ENCODE assay signal across 10 mouse cellular contexts in the genomic region with DNA sequence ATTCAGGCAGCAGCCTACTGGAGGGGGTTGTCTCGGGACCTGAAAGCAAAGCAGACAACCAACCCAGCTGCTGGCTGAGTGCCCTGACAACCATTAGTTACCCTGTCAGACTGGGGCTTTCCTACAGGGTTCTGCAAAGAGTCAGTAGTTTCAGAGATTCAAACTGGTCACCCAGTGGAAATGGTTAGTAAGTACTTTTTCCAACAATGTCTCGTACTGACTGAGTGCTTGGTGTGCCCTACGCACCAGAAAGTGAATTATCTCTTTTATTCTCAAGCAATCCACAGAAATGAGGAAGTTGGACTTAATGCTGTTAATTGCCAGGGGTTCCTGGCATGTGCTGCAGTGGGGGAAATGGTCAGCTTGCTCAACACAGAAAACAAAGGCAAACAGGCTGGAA. TPM values are rescaled to one million over a fixed set of nuclear protein-coding genes. Genes with fewer than 3 reads are reported as not detected.
DNase-seq lines count a peak whose midpoint lies in the region; ATAC-seq and TF ChIP-seq lines count a peak whose summit lies in the region.
"Had no signal": no experiment of that assay in that cellular context is flagged by ENCODE, and none has a peak within 500 bp of the region (broad histone marks: within the 10 kb centered on the region; RNA-seq: fewer than 3 reads in every experiment).

No protein-coding gene starts in this region.

- H3K9me3 ChIP-seq in heart, embryonic 10.5 days = no peaks in the 10 kb centered on the region
- H3K9me3 ChIP-seq: limb, embryonic 12.5 days had no signal

- ATAC-seq in inflammation-experienced regulatory T-cells, adult 6 months = peak; percentile 76
- no peak for ATAC-seq in activated CD4-positive, CD25-positive, alpha-beta regulatory T cell, adult 4 months

- TF ChIP-seq CTCF in spleen, adult 2 months (IDR thresholded peaks at IDR 0.05; ENCODE audit: extremely low read depth, insufficient read depth, insufficient read length, insufficient replicate concordance) = no peak

- H3K4me1 ChIP-seq in heart, embryonic 10.5 days = peaks cover 10% of the 10 kb centered on the region
- H3K4me1 ChIP-seq in spleen, adult 2 months (ENCODE audit: control insufficient read depth, insufficient read depth, insufficient read length) = peaks cover 3% of the 10 kb centered on the region; the same call in 1 of the 2 replicates
- H3K4me1 ChIP-seq: limb, embryonic 12.5 days had no signal

- no peaks in the 10 kb centered on the region for H3K27me3 ChIP-seq in heart, embryonic 10.5 days (ENCODE audit: insufficient read depth, poor library complexity, severe bottlenecking)
- no peaks in the 10 kb centered on the region for H3K27me3 ChIP-seq in spleen, adult 2 months (ENCODE audit: control insufficient read depth, insufficient read depth, low read length)
- H3K27me3 ChIP-seq: limb, embryonic 12.5 days had no signal

- H3K4me3 ChIP-seq in heart, embryonic 10.5 days = no peak overlapping the region
- H3K4me3 ChIP-seq in spleen, adult 2 months (ENCODE audit: extremely low read depth, insufficient read depth, insufficient read length) = no peak overlapping the region
- H3K4me3 ChIP-seq: erythroblast, embryonic 14.5 days; limb, embryonic 12.5 days had no signal

- no peaks in the 10 kb centered on the region for H3K36me3 ChIP-seq in heart, embryonic 10.5 days
- H3K36me3 ChIP-seq in spleen, adult 2 months (ENCODE audit: control insufficient read depth, insufficient read depth, low read length) = no peaks in the 10 kb centered on the region
- H3K36me3 ChIP-seq: limb, embryonic 12.5 days had no signal

- WGBS in heart, embryonic 10.5 days = 58% methylated on average over 3 of the region's 3 CpGs
- WGBS in spleen, adult 2 months = 14% methylated on average over 3 of the region's 3 CpGs

- H3K27ac ChIP-seq in heart, embryonic 10.5 days = no peak overlapping the region
- H3K27ac ChIP-seq in spleen, adult 2 months (ENCODE audit: insufficient read depth, low read length) = peak overlapping the region; percentile 15
- H3K27ac ChIP-seq: limb, embryonic 12.5 days had no signal

- peak; percentile 52 for DNase-seq in heart, postnatal 4 days
- no peak for DNase-seq in heart, embryonic 10.5 days (ENCODE audit: low spot score)
- DNase-seq in spleen, adult 2 months (ENCODE audit: low read depth in 1 of 2, low spot score in 2 of 2) = no peak
- DNase-seq in spleen, adult 12 weeks (ENCODE audit: low spot score) = no peak
- peak; percentile 31 for DNase-seq in thymus, postnatal 14 days
- DNase-seq in cerebellum, postnatal 36 days = no peak

- no peak for TF ChIP-seq POLR2A in spleen, adult 2 months (IDR thresholded peaks at IDR 0.05; ENCODE audit: low read depth, low read length)

RNA-seq across cellular contexts. Expression of gene Stxbp3, which starts 10.2 kb away (rescaled TPM):
- 10 to 100 TPM; 30.6 to 31.7 TPM for total RNA-seq in heart, postnatal 4 days (2021)
- polyA plus RNA-seq in heart, embryonic 10.5 days (2016; fragmentation: Nextera tagmentation; extraction: Ambion mirVana) = 29.4 and 30.8 TPM in 2 replicates
- 6.0 and 6.9 TPM in 2 replicates for polyA plus RNA-seq in spleen, adult 2 months (2012; rRNA removed)
- 10 to 100 TPM; 72.7 to 91.3 (median 78.2) TPM for polyA plus RNA-seq in inflammation-experienced regulatory T-cells, adult 6 months (2017; shearing (Covaris generic))
- polyA plus RNA-seq in activated CD4-positive, CD25-positive, alpha-beta regulatory T cell, adult 4 months (2017; shearing (Covaris generic)) = 10 to 100 TPM; 58.1 to 69.1 TPM

RNA-seq across cellular contexts. Expression of gene Fndc7, which starts 39.3 kb away (rescaled TPM):
- under 1 TPM; 0.09 to 0.14 TPM for total RNA-seq in heart, postnatal 4 days (2021)
- 0.21 and 0.26 TPM in 2 replicates for polyA plus RNA-seq in heart, embryonic 10.5 days (2016; fragmentation: Nextera tagmentation; extraction: Ambion mirVana)
- 1.7 and 2.0 TPM in 2 replicates for polyA plus RNA-seq in spleen, adult 2 months (2012; rRNA removed)
- under 1 TPM in 1 of 3 experiments, not detected in 2; 0.21 TPM for polyA plus RNA-seq in inflammation-experienced regulatory T-cells, adult 6 months (2017; shearing (Covaris generic))
- under 1 TPM; 0.11 to 0.21 TPM for polyA plus RNA-seq in activated CD4-positive, CD25-positive, alpha-beta regulatory T cell, adult 4 months (2017; shearing (Covaris generic))
- polyA plus RNA-seq: erythroblast, embryonic 14.5 days had no signal

Comparison
In these comparisons a context has a peak if more than half of its experiments do, and no peak if none do; other contexts are left out.
1. DNase-seq: peak in heart, postnatal 4 days (single experiment) and thymus, postnatal 14 days (single experiment); none in heart, embryonic 10.5 days (single experiment), spleen, adult 2 months (0 of 2), spleen, adult 12 weeks (single experiment) and cerebellum, postnatal 36 days (0 of 2).